Mouse (Mus musculus) urinary bladder, postnatal 10 days (tissue): ENCODE results near the gene Gpd1l.

Experiments used
- DNase-seq: peaks from one replicate; pipeline ENCODE4 v3.0.0; 2022; ENCODE audit warnings: low spot score

Gpd1l gene

GRCm38 (mm10) chr9:114925571-114925970 lies 8.2 kb downstream of the Gpd1l start:
- no peak for DNase-seq

- no peak for DNase-seq
Observed at GRCm38 (mm10) chr9:114925039-114925438, 8.7 kb downstream of the Gpd1l start.

- DNase-seq: no peak
Observed at GRCm38 (mm10) chr9:114924511-114924910, 9.3 kb downstream of the Gpd1l start.

GRCm38 (mm10) chr9:114922209-114922608 lies 11.6 kb downstream of the Gpd1l start:
- DNase-seq: no peak

GRCm38 (mm10) chr9:114921352-114922081 lies 12.3 kb downstream of the Gpd1l start:
- no peak for DNase-seq

GRCm38 (mm10) chr9:114920569-114920968 lies 13.2 kb downstream of the Gpd1l start:
- no peak for DNase-seq

- DNase-seq: no peak
Observed at GRCm38 (mm10) chr9:114912680-114913649, 20.8 kb downstream of the Gpd1l start.

GRCm38 (mm10) chr9:114907509-114907908 lies 26.3 kb downstream of the Gpd1l start:
- no peak for DNase-seq

GRCm38 (mm10) chr9:114895919-114896318 lies 37.9 kb downstream of the Gpd1l start:
- no peak for DNase-seq

- DNase-seq: no peak
Observed at GRCm38 (mm10) chr9:114892974-114893373, 40.8 kb downstream of the Gpd1l start.

- DNase-seq: no peak
Observed at GRCm38 (mm10) chr9:114890377-114890776, 43.4 kb downstream of the Gpd1l start.

- DNase-seq: no peak
Observed at GRCm38 (mm10) chr9:114888856-114889407, 44.9 kb downstream of the Gpd1l start.

GRCm38 (mm10) chr9:114887699-114888098 lies 46.1 kb downstream of the Gpd1l start:
- DNase-seq: no peak

GRCm38 (mm10) chr9:114885991-114886662 lies 47.7 kb downstream of the Gpd1l start:
- DNase-seq: no peak

GRCm38 (mm10) chr9:114885564-114885963 lies 48.2 kb downstream of the Gpd1l start:
- no peak for DNase-seq

- DNase-seq: no peak
Observed at GRCm38 (mm10) chr9:114881977-114882376, 51.8 kb downstream of the Gpd1l start.

GRCm38 (mm10) chr9:114855327-114855726 lies 78.5 kb downstream of the Gpd1l start:
- no peak for DNase-seq

- DNase-seq: no peak
Observed at GRCm38 (mm10) chr9:114854686-114855085, 79.1 kb downstream of the Gpd1l start.

- no peak for DNase-seq
Observed at GRCm38 (mm10) chr9:114853336-114853735, 80.5 kb downstream of the Gpd1l start.

GRCm38 (mm10) chr9:114851419-114852190 lies 82.2 kb downstream of the Gpd1l start:
- DNase-seq: no peak
